Mouse (Mus musculus) ZHBTc4 (cell line): ENCODE data around the gene Gm38392.

Experiments used
- DNase-seq: peaks from one replicate; pipeline ENCODE4 v3.0.0-alpha.2; 2011; ENCODE audit warnings: low read depth, low spot score

Gm38392 gene

DNA sequence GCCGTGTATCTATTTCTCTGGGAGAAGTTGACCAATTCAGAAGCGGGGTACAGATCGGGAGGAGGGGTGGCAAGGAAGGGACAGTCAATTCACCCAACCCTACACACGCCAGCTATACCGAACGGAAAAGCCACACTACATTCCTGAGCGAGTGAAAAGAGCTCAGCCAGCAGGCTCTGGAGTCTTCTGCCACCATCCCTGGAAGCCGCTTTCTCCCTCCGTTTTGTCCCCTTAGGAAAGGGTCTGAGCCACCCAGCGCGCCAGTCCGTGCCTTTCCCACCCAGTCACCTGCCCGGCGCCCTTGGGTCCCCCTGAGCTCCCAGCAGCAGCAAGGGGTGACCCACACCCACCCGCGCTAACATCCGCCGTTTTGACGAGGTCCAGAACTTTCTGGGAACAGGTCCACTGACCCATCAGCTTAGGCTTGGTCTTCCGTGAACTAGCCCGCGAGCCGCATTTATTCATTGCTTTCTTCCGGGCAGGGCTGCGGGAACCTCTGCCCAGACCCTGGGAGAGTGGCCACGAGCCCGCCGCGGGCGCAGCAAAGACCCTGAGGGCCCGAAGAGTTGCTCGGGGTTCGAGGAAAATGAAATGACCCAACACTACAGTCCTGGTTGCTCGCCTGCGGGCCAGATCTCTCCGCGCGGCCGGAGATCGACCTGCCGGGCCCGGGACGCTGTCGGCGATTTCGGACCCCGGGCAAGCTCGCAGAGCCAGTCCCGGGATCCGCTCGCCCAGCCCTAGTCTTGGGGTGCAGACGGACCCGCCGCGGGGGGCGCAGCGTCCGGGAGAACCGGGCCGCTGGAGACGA lies 86.6 kb downstream of the Gm38392 start:
- peak; percentile 52 for DNase-seq

- no peak for DNase-seq
Observed at GRCm38 (mm10) chr3:88199541-88200110, 87.4 kb downstream of the Gm38392 start.

DNA sequence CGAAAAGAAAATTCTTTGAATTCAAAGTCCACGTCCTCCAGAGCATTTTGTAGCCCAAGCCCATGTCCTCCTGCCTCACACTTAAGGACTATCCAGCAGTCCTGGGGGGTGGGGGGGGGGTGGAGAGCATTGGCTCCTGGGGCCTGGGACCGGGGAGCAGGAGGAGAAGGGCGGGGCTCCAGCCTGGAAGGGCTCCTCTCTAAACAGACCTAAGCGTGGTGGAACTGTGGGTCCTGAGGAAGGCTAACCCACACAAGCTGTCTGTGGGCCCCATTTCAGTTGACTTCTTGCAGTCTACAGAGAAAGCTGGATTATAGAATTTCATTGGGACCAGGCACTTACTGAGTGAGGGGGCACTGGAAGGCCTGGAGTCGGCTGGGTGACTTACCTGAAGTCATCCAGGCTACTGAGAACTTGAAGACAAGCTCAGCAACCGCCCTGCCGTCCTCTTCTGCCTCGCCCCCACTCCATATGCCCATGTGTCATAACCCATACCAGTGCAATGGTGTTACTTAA lies 88.4 kb downstream of the Gm38392 start:
- no peak for DNase-seq

GRCm38 (mm10) chr3:88197741-88198504 lies 89.1 kb downstream of the Gm38392 start:
- no peak for DNase-seq
